Mouse (Mus musculus): ENCODE data around the gene BC030499. TPM values are rescaled to one million over a fixed set of nuclear protein-coding genes. Genes with fewer than 3 reads are reported as not detected.

Gene BC030499
- total and polyA plus RNA-seq, 3 experiments = 0.73 to 1.1 TPM; not detected in 1

- peaks cover 7% of the 10 kb centered on the region for H3K79me2 ChIP-seq (ENCODE audit: control insufficient read depth, insufficient read depth, low read length, poor library complexity)
- H3K27me3 ChIP-seq (ENCODE audit: control insufficient read depth in 1 of 2, insufficient read depth in 2 of 2, low read length in 2 of 2) = no peaks in the 10 kb centered on the region
- peaks cover 0 to 21% of the 10 kb centered on the region in 2 experiments; a peak in 2 of 4 replicates for H3K36me3 ChIP-seq (ENCODE audit: control insufficient read depth in 1 of 2, insufficient read depth in 2 of 2, low read length in 2 of 2)
- H3K4me3 ChIP-seq (ENCODE audit: control insufficient read depth in 1 of 2, insufficient read depth in 1 of 2, low read depth in 2 of 2, low read length in 2 of 2) = no peak overlapping the region
- H3K9me3 ChIP-seq (replicated peaks; ENCODE audit: insufficient read depth, low read length) = no peaks in the 10 kb centered on the region
- TF ChIP-seq MAZ (IDR thresholded peaks at IDR 0.05; ENCODE audit: low read depth, low read length) (no peak), ELF1 (IDR thresholded peaks at IDR 0.05; ENCODE audit: low read depth, low read length) (no peak), RCOR1 (IDR thresholded peaks at IDR 0.05; ENCODE audit: low read depth, low read length) (no peak), ZNF384 (IDR thresholded peaks at IDR 0.05; ENCODE audit: low read depth, low read length) (no peak), HCFC1 (IDR thresholded peaks at IDR 0.05; ENCODE audit: low read depth, low read length) (no peak), JUND (IDR thresholded peaks at IDR 0.05; ENCODE audit: low read depth, low read length) (no peak), MAFK (IDR thresholded peaks at IDR 0.05; ENCODE audit: borderline replicate concordance, low read depth, low read length) (no peak), POLR2AphosphoS2 (IDR thresholded peaks at IDR 0.05; ENCODE audit: low read length) (no peak), BHLHE40 (IDR thresholded peaks at IDR 0.05; ENCODE audit: borderline replicate concordance, low read depth, low read length) (no peak), CHD1 (IDR thresholded peaks at IDR 0.05; ENCODE audit: low read depth, low read length) (no peak), CTCF (IDR thresholded peaks at IDR 0.05 in 2 of 3, conservative IDR thresholded peaks at IDR 0.05 in 1 of 3; ENCODE audit: control insufficient read depth in 1 of 3, insufficient read depth in 1 of 3, low read depth in 2 of 3, low read length in 3 of 3, poor library complexity in 1 of 3, severe bottlenecking in 1 of 3) (no peak), KAT2A (conservative IDR thresholded peaks at IDR 0.05; ENCODE audit: low read depth, low read length) (no peak), USF1 (IDR thresholded peaks at IDR 0.05; ENCODE audit: low read depth, low read length) (no peak), SIN3A (IDR thresholded peaks at IDR 0.05; ENCODE audit: low read length) (no peak), GABPA (IDR thresholded peaks at IDR 0.05; ENCODE audit: low read depth, low read length) (no peak)
- no peak overlapping the region for H3K9ac ChIP-seq (ENCODE audit: control insufficient read depth, low read depth, low read length, poor library complexity, severe bottlenecking)
- H3K4me1 ChIP-seq (ENCODE audit: control insufficient read depth in 1 of 2, insufficient read depth in 2 of 2, low read length in 2 of 2) = peaks cover 13 to 22% of the 10 kb centered on the region in 2 experiments
- H3K27ac ChIP-seq (ENCODE audit: control insufficient read depth, low read depth, low read length) = no peak overlapping the region
- no peak for DNase-seq (ENCODE audit: low read depth, low spot score)
Measured at GRCm38 (mm10) chr11:78341702-78342101, 51.1 kb downstream of the BC030499 start.

- Histone ChIP-seq H3K4me3 (ENCODE audit: control insufficient read depth in 1 of 2, insufficient read depth in 1 of 2, low read depth in 2 of 2, low read length in 2 of 2) (peak within 1 kb of the TSS; percentile 55 to 96), H3K79me2 (ENCODE audit: control insufficient read depth, insufficient read depth, low read length, poor library complexity) (peaks cover 9% of the 10 kb centered on the region), H3K9me3 (replicated peaks; ENCODE audit: insufficient read depth, low read length) (no peaks in the 10 kb centered on the region), H3K9ac (ENCODE audit: control insufficient read depth, low read depth, low read length, poor library complexity, severe bottlenecking) (peak within 1 kb of the TSS; percentile 82), H3K4me1 (ENCODE audit: control insufficient read depth in 1 of 2, insufficient read depth in 2 of 2, low read length in 2 of 2) (peaks cover 13 to 25% of the 10 kb centered on the region in 2 experiments), H3K27me3 (ENCODE audit: control insufficient read depth in 1 of 2, insufficient read depth in 2 of 2, low read length in 2 of 2) (no peaks in the 10 kb centered on the region), H3K27ac (ENCODE audit: control insufficient read depth, low read depth, low read length) (peak within 1 kb of the TSS; percentile 56), H3K36me3 (ENCODE audit: control insufficient read depth in 1 of 2, insufficient read depth in 2 of 2, low read length in 2 of 2) (peaks cover 0 to 21% of the 10 kb centered on the region in 2 experiments; a peak in 2 of 4 replicates)
- peak; percentile 80 for DNase-seq (ENCODE audit: low read depth, low spot score)
- TF ChIP-seq MAZ (IDR thresholded peaks at IDR 0.05; ENCODE audit: low read depth, low read length) (peak; percentile 68; the same call in 1 of the 2 replicates), HCFC1 (IDR thresholded peaks at IDR 0.05; ENCODE audit: low read depth, low read length) (peak; percentile 40; the same call in 1 of the 2 replicates), ZMIZ1 (IDR thresholded peaks at IDR 0.05; ENCODE audit: low read depth, low read length) (peak; percentile 60), GATA1 (IDR thresholded peaks at IDR 0.05; ENCODE audit: low read depth, low read length) (no peak), BHLHE40 (IDR thresholded peaks at IDR 0.05; ENCODE audit: borderline replicate concordance, low read depth, low read length) (no peak), NELFE (IDR thresholded peaks at IDR 0.05; ENCODE audit: low read depth, low read length) (peak; percentile 71), MEF2A (IDR thresholded peaks at IDR 0.05; ENCODE audit: extremely low read depth, insufficient replicate concordance, low read depth, low read length, poor library complexity, severe bottlenecking) (no peak), MYC (IDR thresholded peaks at IDR 0.05; ENCODE audit: low read depth, low read length) (no peak), USF2 (IDR thresholded peaks at IDR 0.05; ENCODE audit: borderline replicate concordance in 1 of 2, insufficient read depth in 1 of 2, low read depth in 1 of 2, low read length in 2 of 2) (no peak), ELF1 (IDR thresholded peaks at IDR 0.05; ENCODE audit: low read depth, low read length) (peak; percentile 46; the same call in 1 of the 2 replicates), CTCF (IDR thresholded peaks at IDR 0.05 in 2 of 3, conservative IDR thresholded peaks at IDR 0.05 in 1 of 3; ENCODE audit: control insufficient read depth in 1 of 3, insufficient read depth in 1 of 3, low read depth in 2 of 3, low read length in 3 of 3, poor library complexity in 1 of 3, severe bottlenecking in 1 of 3) (no peak; a peak in 1 of 6 replicates), SMC3 (IDR thresholded peaks at IDR 0.05; ENCODE audit: low read depth, low read length) (no peak), EP300 (IDR thresholded peaks at IDR 0.05; ENCODE audit: low read depth in 1 of 2, low read length in 2 of 2) (peak in 1 of 2 experiments; percentile 47; a peak in 2 of 4 replicates), MXI1 (IDR thresholded peaks at IDR 0.05; ENCODE audit: low read depth, low read length) (no peak), USF1 (IDR thresholded peaks at IDR 0.05; ENCODE audit: low read depth, low read length) (peak; percentile 4; the same call in 1 of the 2 replicates), CHD2 (IDR thresholded peaks at IDR 0.05; ENCODE audit: low read length) (no peak; the same call in 1 of the 2 replicates), MAX (IDR thresholded peaks at IDR 0.05; ENCODE audit: low read length) (no peak), POLR2A (IDR thresholded peaks at IDR 0.05; ENCODE audit: control insufficient read depth in 1 of 2, insufficient read depth in 1 of 2, low read depth in 1 of 2, low read length in 2 of 2, poor library complexity in 1 of 2) (peak; percentile 61 to 88; a peak in 3 of 4 replicates), ZKSCAN1 (IDR thresholded peaks at IDR 0.05; ENCODE audit: low read depth, low read length) (no peak)
Measured at GRCm38 (mm10) chr11:78343381-78344327, 53.0 kb downstream of the BC030499 start, which contains the start of gene Unc119. Gene Unc119 (plus strand): TSS chr11:78343482.
